Mouse (Mus musculus): ENCODE measurements around the gene Insyn1.

Insyn1 gene

DNA sequence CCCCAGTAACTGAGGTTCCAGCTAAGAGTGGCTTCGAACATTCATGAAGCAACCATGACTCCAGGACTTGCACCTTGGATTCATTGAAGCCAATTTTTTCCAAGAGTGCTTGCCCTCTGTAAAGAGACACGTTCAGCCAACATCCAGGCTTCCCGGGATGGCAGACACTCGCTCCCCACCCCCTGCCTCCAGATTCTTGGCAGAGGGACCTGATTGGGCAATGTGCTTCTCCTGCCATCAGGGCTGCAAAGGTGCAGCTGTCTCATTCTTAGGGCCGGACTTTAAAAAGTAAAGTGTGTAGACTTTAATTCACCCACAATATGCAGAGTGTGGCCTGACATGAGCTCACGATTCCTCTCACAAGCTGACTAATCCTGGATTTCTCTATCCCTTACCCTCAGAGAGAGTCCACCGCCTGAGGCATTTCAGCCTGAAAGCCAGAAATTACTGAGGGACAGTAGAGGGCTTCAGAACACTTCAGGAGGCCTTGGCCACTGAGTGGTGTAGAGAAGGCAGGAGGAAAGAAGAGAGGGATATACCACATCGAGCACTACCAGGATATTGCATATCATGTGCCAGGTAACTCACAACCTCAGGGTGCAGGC, 15.1 kb upstream of the Insyn1 start:
- DNase-seq (ENCODE audit: extremely low read depth, low read depth): no peak

DNA sequence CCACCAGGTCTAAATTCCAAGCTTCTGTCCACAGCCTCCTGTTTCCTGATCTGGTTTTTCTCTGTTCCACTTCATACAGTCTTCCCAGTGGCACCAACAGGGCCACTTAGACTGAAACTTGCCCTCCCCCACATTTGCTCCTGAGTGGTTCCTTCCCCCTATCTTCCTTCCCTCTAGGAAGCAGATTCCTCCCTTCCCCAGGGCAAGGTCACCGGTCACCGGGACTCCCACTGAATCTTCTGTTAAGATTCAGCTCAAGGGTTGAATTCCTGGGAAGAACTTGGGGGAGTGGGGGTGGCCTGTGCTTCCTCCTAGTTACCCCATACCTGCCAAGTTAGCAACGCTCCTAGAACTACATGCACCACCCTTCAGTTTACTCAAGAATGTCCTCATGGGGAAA, 1.3 kb upstream of the Insyn1 start:
- DNase-seq (ENCODE audit: extremely low read depth, low read depth): no peak

DNA sequence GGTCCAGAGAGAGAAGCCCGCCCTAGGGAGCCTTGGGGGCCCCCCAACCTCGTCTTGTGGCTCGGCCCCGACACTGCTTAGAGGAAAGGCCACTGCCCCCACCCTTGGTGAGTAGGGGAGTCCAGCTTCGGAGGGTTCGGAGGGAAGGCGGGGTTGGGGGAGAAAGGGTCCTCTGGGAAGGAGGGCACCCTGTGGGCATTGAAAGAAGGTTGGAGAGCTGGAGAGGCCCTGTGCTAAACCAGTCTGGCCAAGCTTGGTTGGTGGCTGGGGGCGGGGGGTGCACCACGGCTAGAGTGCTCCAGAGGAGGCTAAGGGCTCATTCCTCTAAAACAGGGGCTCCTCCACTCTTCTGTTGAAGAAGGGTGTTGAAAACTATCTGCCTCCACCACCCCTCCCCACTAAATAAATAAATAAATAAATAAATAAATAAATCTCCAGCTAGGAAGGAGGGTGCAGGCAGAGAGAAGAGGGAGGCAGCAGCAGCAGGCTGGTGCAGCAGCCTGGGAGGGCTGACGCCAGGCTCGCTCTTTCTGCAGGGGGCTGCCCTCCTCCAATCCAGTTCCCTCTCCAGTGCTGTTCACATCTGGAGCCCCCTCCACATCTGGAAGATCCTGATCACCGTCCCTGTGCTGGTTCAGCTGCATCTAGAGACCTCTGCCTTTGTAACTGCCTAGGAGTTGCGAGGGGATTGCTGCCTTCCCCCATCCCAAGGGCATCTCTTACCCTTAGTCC, 896 bp downstream of the Insyn1 start:
- DNase-seq (ENCODE audit: extremely low read depth, low read depth): no peak

DNA sequence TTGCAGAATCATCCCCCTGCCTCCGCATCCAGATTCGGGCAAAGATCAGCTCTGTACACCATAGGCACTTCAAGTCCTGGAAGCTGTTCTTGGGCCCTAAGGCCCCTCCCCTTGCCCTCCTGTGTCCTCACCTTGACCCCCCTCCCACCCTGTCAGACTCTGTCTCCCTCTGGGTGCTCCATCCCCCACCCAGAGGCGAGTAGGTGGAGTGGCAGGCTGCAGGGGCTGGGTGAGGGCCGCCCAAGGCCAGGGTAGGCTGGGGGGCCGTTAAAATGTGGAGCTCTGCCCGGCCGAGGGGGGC, 1.4 kb downstream of the Insyn1 start:
- no peak for DNase-seq (ENCODE audit: extremely low read depth, low read depth)

DNA sequence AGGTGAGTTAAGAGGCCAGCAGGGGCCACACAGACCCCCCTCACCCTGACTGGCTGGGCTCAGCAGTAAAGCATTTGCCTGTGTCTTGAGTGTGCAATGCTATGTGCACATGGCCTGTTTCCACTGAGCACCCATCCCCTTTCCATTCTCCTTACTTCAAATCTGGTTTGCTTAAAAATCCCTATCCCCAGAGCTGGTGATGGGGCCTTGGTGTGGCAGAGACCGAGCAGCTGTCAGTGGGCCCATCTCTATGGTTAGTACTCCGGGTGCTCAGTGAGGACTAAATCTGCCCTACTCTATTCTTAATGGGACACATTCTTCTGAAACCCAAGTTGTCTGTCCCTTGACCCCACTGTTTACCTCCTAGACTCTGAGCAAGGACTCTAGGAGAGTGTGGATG, 2.0 kb downstream of the Insyn1 start:
- DNase-seq (ENCODE audit: extremely low read depth, low read depth): no peak

DNA sequence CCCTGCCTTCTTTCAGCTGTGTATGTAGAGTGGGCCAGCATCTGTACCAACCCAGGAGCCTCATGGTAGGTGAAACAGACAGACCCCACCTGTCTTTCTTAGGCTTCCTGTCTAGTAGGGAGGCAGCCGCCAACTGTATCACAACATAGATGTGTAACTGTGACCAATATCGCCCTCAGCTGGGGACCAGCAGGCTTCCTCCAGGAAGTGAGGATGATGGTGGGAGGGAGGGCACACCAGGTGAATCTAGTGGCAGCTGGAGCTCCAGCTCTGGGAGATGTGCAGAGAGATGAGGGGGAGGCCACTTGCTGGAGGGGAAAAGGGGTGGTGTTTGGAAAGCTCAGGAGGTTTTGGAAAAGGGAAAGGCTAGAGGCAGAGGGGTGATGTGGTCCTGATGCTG, 6.6 kb downstream of the Insyn1 start:
- DNase-seq (ENCODE audit: extremely low read depth, low read depth): no peak

DNA sequence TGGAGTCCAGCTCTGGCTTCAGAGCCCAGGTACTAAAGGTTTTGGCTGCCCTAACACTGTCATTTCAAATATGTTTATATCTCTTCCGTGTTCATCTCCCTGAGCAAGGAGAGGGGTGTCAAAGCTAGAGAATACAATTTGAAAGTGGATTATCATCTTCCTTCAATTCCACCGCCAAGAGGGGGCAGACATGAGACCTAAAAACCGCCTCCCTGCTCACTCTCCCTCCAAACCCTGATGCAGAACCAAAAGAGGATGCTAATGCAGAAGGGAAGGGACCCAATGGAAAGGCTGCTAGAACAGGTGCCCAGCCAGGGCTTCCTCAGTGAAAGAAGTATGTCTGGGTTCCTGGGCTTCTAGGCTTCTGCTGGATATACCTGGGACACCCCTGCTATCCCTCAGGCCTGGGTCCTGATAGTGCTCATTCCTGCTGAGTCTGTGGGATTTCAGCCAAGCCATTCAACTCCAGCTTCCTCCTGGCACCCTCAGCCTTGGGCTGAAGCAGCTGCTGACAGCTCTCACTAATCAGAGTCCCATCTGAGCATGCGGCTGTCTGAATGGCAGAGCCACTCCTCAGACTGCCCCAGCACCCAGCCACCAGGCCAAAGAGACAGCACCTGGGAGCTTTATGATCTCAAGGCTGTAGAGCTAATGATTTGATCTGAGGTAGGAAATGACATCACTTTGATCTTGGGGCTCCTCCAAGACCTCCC, 8.2 kb downstream of the Insyn1 start:
- DNase-seq (ENCODE audit: extremely low read depth, low read depth): peak; percentile 14

DNA sequence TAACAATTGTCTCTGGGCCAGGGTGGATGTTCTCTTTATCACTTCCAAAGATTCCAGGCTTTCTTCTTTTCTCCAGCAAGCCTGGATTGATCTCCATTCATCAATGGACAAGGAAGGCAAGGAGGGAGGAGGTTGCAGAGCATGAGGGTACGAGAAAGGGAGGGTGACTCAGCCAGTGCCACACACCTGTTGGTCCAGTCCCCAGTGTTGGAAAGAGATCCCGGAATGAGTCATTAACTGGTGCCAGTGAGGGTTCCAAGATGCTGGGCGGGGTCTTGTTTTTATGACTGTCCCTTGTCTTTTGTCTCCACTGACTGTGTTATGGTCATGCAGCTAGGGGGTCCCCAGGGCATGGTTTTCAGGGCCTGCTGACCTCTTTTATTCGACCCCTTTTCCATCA, 9.5 kb downstream of the Insyn1 start:
- DNase-seq (ENCODE audit: extremely low read depth, low read depth): no peak

DNA sequence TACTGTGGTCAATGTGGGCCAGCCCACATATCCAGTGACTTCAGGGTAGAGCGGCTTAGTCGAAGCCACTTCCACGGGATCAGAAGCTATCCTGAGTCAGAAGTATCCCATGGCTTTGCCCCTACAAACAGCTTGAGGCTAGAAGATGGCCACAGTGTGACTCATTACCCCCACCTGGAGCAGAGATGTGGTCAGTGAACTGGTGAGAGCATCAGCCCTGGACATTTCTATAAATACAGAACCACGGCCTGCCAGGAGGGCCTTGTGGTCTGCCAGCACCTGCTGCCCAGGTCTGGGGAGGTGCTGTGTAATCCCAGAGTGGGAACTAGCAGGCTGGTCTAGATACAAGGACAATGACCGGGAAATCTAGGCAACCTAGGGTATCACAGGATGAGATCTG, 12.5 kb downstream of the Insyn1 start:
- DNase-seq (ENCODE audit: extremely low read depth, low read depth): no peak

DNA sequence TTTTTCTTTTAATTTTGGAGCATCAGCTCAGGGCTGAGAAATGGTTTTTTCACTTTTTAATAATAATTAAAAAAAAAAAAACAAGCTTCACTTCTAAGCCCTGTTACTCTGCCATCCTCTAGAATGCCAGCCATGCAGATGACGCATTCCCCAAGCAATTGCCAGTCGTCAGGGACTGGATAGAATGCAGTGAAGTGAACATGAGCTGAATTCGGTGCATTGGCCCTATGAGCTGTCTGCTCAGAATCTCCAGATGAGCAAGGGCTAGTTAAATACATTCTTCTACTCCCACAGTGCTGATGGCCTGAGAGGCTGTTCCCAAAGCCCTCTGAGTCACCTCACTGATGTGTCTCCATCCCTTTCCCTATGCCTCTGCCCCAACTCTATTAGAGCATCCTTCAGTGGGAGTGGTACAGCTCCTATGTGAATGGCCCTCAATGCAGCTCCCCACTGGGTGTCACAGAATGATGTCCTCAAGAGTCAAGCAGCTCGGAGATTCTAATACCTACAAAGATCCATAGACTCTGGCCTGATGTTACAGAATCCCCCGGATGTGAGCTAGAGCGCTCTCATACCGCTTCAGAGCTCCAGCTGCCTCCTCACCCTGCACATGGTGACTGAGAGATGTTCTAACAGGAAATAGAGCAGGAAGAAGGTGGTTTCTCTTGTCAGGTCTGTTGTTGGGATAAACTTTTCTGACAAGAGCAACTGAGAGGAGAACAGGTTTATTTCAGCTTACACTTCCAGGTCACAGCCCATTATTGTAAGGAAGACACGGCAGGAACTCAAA, 19.0 kb downstream of the Insyn1 start:
- no peak for DNase-seq (ENCODE audit: extremely low read depth, low read depth)

DNA sequence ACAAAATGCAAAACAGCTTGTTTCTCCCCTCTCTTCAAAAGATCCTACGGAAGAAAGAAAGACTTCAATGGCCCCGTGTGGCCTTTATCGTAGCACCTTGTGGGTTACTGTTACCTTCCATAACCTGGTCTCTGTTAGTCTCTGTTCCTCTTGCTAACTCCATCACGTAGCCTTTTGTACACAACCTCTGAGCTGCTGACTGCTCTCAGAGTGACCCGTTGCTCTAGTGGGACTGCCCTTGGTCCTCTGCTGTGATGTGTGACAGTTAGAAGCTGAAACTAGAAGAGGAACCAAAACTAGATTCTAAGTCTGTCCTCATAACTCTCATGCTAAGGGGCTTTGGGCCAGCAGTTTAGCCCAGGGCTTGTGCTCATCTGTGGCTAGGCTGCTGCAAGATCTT, 22.0 kb downstream of the Insyn1 start:
- no peak for DNase-seq (ENCODE audit: extremely low read depth, low read depth)

DNA sequence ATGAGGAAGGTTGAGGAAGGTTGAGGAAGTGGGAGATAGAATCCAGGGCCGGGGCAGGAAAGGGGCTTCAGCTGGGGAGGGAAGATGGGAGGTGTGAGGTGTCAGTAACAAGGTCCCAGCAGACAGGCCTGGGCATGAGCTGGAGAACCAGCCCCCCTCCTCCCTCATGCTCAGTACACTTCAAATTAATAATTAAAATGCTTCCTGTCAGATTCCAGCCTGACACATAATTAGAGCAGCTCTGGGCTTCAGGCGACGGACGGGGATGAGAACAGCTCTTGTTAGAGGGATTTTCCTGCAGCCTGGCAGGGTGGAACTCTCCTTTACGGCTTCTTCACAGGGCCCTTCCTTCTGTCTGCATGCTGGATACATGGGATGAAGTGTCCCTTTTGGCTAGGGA, 25.3 kb downstream of the Insyn1 start:
- DNase-seq (ENCODE audit: extremely low read depth, low read depth): no peak

DNA sequence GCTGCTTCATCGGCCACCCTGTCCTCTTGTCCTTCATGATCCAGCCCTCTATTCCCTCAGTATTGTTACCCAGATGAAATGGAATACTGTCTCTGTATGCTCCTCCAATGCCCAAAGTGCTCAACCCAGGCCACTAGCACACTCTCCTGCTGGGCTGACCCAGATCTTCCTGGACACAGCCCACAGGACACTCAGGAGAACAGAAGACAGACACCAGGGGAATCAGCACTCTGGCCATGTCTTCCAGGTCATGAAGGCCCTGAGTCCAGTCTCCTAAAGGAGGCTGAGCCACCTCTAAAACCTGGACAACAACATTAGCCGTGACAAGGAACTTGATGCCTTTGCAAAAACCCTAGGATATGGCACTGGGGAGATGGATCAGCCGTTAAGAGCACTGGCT, 28.1 kb downstream of the Insyn1 start:
- DNase-seq (ENCODE audit: extremely low read depth, low read depth): no peak

DNA sequence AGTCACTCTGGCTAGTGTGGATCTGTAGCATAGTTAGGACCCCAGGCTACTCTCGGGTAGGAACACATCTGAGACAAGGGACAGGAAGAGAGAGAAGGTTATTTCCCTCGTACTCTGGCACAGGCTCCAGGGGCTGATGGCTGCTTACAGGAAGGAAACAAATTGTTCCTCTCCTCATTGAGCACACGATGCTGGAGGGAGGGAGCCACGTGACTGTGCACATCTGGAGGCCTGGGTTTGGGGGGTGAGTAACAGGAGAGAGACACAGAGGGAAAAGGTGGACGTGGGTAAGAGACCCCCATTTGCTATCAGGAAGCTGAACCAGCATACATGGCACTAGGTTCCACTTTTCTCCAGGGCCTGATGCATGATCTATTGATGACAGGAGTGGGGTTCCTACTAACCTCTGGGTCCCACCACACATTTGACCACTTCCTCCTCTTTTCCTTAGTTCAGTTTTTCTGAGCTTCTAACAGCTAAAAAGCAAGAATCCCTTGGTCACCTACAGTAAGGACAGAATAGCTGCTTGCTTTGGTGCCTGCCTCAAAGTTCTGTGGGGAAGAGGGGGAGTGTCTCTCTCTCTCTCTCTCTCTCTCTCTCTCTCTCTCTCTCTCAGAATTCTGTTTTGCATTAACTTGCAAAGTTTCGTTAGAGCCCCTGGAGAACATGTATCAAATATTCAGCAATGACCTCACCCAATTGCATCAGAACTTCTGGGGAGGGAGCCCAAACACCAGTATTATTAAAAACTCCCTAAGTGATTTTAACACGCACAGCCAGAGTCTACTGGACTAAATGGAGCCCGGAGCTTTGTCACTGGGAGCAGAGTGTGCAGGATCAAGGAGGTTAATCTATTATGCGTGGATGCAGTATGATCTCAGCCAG, 29.7 kb downstream of the Insyn1 start:
- DNase-seq (ENCODE audit: extremely low read depth, low read depth): peak; percentile 25

DNA sequence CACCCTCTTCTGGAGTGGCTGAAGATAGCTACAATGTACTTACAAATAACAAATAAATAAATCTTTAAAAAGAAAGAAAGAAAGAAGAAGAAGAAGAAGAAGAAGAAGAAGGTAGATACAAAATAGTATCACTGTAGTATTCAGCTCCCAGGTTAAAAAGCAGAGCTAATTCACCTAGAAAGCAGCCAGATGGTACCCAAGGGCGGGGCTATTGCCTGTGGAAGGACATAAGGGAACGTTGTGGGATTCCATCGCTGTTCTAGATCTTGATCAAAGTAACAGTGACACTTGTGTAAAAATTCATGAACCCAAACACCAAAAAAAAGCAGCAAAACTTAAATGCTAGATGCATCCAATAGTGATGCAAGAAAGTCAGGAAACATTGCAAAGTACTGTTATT, 31.6 kb downstream of the Insyn1 start:
- DNase-seq (ENCODE audit: extremely low read depth, low read depth): no peak

DNA sequence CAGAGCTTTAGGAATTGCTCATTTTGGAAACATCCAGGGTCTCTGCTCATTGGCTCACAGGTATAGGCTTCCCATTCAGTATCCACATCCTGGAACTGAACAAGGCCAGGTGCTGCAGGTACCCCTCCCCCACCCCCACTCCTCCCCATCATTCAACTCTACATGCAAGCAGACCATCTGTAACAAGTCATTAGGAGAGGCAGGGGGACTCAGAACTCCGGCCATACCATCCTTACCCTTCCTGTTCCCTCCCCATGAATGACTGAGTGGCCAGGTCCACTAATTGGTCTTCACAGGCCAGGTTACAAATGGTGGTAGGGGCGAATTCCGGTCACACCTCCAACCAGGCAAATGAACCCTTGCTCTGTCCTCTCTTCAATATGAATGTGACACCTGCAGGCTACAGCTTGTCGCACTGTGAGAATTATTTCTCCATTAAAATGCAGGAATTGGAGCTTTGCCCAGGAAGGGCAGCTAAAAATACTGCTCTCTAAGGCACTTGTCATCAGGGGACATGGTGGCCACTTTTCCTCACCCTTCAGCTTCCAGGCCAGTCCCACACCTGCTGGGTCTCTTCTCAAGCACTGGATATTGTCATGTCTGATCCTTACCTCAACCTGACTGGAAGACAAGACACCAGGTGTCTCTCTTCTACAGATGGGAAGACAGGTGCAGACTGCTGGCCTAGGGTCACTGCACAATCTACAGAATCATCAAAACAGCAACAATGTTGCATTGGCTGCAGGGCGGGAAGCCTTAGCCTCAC, 32.6 kb downstream of the Insyn1 start:
- DNase-seq (ENCODE audit: extremely low read depth, low read depth): no peak

DNA sequence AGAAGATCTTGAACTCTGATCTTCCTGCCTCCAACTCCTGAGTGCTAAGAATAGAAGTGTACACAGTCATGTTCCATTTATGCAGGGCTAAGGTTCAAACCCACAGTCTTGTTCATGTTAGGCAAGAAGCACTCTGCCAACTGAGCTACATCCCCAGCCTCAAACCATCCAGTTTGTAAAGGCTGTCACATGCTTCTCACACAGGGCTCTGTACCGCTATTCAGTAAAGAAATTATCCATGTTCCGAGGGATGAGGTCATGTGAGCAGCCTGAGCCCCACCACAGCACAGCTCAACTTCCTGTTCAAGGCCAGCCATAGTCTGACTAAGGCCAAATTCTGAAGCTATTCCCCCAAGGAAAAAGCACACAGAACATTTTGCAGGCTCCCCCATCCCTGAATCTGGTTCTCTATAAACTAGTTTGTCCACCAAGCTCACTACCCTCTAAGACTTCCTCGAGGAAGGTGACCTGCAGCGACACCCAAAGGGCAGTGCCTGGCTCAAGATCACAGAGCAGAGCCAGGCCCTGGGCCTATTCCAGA, 33.5 kb downstream of the Insyn1 start:
- no peak for DNase-seq (ENCODE audit: extremely low read depth, low read depth)

DNA sequence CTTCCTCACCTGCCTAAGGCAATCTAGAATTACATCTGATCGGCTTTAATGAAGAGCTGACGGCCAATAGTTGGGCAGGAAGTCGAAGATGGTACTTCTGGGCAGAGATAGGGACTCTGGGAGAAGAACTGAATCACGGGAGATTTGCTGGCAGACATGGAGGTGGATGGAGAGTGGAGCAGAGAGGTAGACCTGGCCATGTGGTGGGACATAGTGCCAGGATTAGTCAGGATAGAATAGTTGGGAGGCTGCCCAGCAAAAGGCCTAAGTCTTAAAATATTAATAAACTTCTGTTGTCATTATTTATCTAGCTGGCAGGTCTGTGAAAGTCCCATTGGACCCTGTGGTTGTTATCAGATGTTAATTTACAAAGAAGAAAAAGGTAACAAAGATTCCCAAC, 36.7 kb downstream of the Insyn1 start:
- no peak for DNase-seq (ENCODE audit: extremely low read depth, low read depth)

DNA sequence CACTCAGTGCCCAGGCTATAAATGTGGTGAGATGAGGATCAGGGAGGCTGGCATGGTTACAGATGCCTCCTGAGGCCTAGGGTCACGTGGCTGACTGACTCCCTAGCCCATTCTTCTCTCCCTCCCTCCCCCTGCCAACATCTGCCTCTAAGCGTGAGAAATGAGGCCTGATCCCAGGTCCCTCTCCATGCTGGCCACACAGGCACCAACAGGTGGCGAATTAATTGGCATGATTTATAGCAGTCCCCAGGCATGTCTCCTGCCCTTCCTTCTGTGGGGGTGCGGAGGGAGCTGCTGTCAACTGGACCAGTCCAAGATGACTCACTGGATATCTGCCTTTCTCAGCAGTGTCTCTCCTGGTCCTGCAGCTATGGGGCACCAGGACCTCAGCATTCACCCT, 39.4 kb downstream of the Insyn1 start:
- DNase-seq (ENCODE audit: extremely low read depth, low read depth): no peak

DNA sequence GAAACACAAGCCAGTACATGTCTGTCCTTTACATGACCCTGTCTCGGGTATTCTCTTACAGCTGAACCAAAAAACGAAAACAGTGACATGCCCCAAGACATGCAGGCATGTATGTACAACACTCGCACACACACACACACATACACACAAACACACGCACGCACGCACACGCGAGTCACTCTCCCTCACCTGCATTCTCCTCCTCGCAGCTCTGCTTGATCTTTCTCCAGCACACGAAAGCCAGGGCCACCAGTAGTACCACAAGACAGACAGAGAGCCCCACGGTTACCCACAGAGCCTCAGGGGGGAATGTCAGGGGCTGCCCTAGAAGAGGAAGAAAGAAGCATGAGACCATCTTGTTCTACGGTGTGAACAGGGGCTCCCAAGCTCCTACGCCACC, 42.0 kb downstream of the Insyn1 start:
- DNase-seq (ENCODE audit: extremely low read depth, low read depth): no peak

Data from MEL-GATA-1-ER (cell line).